Mouse (Mus musculus): Measurements from ENCODE around the gene Ulk3.

Ulk3 gene

DNA sequence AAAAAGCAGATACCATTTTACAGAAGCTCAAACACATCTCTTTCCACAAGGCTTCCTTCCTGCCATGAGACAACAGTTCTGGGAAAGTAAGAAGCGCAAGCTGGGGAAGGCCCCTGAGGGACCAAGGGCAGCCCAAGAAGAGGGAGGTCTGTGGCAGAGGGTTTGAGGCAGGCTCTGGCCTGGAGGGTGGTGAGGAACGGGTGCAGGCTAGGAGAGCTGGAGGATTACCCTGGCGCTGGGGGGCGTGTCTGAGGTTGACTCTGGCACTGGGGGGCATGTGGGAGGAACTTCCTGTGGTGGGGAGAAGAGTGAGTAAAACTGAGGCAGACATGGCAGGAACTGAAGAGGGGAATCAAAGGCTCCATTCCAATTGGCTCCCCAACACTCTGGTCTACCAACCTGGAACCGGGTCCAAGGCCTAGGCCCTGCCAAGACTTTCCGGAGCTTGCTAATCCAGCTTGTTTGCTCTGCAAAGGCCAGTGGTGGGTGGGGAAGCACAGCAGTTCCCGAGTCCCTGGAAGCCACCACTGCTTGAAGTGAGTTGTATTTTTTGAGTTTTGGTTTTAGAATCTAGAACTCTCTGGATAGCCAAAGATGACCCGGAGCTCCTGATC is 28.4 kb downstream of the Ulk3 start:
- DNase-seq (ENCODE audit: low spot score) = no peak

DNA sequence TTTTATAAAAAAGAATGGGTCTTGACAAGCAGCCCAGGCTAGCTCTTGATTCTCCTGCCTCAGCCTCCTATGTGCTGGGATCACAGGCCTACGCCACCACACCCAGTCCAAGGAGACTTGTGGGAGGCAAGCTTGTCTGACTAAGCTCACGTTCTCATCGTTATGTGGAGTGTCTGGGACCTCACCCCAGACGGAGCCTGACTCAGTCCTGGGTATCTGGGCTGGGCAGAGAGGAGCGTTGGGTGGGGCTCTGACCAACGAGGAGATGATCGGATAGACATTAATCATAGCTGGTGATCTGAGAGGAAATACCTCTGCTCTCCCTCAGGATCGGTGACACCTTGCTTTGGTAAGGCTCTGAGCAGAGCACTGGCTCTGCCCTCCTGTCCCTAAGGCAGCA is 29.6 kb downstream of the Ulk3 start:
- no peak for DNase-seq (ENCODE audit: low spot score)

DNA sequence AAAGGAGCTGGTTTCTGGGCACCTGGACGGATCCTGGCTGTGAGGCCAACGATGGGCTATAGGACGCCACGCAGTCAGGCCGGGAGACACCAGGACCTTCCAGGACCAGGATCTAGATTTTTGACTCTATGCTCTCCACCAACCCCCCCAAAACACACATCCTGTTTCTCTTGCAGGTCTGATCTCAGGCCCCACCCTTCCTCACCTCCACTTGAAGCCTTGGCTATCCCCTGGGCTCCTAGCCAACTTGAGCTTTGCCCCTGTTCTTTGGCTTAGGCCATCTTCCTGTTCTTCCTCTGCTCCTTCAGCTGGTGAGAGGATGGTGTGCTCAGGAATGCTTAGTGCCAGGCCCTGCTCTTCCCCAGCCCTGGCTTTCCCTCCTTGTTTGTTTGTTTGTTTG is 31.4 kb downstream of the Ulk3 start, which contains the start of gene Lman1l:
TSS of gene Lman1l (minus strand) at position 101 of the 400 bp plus-strand sequence.
- no peak for DNase-seq (ENCODE audit: low spot score)

DNA sequence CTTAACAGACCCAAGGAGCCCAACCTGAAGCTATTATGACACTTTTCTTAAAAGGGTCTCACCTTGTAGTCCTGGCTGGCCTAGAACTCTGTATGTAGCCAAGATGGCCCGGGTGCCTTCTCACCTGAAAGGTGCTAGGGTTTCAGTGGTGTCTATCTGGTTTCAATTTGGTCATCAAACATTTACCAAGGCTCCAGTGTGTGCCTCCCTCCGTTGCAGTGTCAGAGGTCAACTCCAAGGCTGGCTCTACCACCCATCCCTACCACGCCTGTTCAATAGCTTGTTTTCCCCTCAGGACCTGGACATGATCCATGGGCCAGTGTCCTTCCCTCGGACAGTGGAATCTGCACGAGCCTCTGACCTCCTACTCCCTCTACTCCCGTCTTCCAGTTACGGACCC is 35.0 kb downstream of the Ulk3 start:
- DNase-seq (ENCODE audit: low spot score) = no peak

DNA sequence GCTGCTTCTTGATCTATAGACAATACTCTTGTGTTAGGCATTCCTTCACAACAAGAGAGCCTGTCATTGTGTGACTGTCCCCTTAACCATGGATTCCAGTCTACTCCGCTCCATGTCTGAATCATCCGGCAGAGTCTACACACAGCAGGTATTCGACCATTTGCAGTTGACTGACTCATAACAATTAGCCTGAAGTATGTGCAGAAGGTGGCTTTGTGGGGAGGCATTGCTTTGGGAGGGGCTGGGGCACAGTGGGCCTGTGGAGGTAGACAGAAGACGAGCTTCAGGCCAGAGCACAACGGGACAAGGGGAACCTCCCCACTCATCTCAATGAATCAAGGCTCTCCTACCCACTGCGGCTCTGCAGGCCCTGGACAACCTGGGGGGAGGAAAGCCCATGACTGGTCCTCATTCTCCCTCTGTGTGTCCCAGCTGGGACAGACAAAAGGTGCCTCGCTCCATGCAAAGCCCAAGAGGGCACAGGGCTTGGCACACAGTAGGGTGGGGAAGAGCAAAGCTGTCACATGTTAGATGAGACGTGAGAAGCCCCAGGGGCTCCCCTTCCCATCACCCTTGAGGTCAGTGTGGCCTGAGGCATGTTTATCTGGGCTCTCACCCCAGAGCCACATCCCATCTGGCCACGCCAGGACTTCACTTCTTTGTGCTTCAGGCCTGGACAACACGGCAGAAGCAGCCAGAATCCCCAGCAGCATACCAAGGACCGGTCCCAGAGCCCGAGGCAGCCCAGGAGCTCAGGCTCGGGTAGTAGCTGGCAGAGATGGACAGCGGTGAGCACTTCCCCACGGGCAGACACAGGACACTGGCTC is 36.6 kb downstream of the Ulk3 start:
- peak; percentile 47 for DNase-seq (ENCODE audit: low spot score)

DNA sequence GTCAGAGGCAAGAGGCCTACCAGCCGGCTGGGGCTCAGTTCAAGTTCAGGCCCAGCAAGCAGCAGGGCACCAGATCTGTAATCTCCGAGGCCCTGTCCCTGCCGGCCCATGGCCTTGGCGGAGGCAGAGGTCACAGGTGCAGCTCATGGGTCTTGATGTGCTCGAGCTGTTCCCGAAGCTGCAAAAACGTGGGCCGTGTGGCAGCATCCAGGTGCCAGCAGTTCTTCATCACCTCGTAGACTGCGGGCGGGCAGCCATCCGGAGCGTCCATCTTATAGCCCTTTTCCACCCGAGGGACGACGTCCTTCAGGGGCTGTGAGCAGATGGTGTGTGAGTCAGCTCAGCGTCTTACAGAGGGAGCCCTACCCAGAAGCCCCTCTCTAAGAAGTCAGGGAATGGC is 37.9 kb downstream of the Ulk3 start:
- no peak for DNase-seq (ENCODE audit: low spot score)

DNA sequence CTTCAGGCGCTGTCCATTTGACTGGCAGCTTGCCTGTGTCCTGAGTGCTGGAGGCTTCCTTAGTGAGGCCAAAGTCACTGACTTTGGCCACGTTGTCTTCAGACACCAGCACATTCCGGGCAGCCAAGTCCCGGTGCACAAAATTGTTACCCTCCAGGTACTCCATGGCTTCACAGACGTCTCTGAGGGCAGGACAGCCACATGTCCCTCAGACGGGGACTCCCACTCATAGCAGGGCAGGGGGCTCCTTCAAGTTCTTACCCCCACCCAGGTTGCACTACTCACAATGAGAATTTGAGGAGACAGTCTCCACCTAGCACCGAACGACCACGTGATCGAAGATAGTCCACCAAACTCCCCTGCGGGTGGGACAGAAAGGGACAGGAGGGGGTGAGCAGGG is 38.6 kb downstream of the Ulk3 start:
- no peak for DNase-seq (ENCODE audit: low spot score)

DNA sequence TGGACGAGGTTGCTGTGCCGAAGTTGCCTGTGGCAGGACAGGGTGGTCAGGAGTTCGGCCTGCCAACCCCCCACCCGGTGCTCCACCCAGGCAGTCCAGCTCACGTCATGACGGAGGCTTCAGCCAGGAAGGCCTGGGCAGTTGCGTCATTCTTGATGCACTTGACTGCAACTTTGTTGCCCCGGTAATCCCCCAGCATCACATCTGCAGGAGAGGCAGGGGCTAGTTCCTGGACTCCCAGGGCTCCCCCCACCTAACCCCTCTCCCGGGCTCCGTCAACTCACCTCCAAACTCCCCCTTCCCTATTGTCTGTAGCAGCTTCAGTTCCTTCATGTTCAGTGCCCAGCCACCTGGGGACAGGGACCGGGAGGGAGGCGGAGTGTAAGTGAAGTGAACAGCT is 39.5 kb downstream of the Ulk3 start:
- DNase-seq (ENCODE audit: low spot score) = no peak

DNA sequence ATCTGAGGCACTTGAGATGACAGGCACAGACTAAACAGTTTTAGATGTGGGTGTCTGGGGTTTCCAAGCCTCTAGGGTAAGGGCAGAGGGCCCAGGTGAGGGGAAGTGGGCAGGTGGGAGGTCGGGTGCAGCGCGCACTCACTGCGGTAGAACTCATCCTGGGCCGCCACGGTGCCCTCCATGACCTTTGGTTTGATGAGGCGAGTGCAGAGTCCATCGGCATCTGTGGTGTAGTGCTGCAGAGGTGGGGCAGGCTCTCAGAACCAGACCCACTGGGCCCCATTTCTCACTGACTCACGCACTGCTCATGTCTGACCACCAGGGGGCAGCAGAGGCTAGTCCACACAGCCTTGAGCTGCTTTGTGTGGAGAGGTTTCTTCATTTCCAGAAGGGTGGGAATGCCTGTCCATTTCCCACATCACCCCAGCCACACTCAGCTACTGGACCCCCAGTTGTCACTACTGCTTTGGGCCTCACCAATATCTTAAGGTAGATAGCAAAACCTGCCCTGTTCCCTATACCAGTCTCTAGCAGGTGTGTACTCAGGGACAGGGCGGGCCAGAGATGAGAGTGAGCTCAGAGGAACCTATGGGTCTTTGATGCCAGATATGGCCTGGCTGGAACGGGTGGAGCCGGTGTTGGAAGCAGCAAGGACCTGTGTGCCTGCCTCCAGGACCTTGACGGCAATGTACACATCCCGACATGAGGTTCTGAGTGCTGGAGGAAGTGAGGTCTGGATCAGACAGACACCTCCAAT is 40.0 kb downstream of the Ulk3 start:
- peak; percentile 76 for DNase-seq (ENCODE audit: low spot score)

DNA sequence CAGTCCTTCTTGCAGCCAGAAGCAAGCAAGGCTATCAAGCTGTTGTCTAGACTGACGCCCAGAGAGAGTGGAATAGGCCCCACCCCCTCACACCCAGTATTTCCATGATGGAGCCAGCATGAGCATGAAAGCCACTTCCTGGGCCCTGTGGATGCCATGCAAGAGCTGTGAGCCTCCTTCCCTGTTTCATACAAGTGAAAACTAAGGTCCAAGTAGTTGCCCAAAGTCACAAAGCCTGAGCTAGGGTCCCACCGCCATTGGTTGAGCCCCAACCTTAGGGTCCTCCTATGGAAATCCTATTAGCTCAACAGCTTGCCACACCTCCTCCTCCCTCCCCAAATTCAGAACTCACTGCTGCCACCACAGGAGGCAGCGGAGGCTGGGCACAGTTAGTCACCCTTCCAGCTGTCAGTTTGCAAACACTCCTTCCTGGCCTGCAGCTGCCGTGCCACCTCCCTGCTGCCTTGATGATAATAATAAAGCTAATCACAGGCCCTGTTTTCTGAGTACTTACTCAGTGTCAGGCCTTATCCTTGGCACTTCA is 44.3 kb downstream of the Ulk3 start:
- DNase-seq (ENCODE audit: low spot score) = no peak

DNA sequence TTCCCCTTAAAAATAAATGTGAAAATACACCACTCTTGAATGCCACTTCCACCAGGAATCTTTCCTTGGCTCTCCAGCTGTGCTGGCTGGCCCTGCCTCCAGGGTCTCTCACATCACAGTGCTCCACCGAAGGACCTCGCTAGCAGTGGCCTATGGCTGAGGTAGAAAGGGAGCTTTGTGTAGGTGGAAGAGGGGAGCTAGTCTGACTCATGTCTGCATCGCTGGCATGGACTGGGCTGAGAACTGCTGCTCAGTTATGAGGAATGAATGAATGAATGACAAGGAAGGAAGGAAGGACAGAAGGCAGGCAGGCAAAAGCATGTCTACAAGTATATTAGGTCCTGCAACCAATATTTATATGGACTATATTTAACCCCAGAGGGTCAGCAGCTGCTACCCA is 48.0 kb downstream of the Ulk3 start:
- no peak for DNase-seq (ENCODE audit: low spot score)

DNA sequence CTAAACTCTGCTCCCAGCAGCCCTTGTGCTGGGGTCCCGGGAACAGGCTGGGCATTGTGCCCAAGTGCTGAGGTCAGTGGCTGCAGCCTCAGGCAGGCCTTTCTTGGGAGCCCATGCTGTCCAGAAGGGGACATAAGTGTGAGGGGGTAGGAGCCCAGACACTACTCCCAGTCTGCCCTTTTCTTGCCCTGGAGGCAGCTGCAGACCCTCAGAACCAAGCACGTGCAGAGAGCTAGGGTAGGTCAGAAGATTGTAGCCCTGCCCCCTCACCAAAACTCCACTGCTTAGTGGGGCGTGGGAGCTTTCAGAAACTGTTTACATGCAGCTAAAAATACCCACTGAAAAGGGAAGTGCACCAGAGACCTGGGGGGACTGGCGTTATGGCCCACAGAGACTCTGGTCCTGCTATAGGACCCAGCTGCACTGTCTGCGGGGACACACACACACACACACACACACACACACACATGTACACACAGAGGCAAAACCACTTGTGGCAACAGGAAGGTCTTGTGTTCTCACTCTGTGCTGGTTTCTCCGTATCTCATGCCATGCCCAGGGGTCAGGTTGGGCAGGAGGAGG is 48.6 kb downstream of the Ulk3 start:
- peak; percentile 48 for DNase-seq (ENCODE audit: low spot score)

DNA sequence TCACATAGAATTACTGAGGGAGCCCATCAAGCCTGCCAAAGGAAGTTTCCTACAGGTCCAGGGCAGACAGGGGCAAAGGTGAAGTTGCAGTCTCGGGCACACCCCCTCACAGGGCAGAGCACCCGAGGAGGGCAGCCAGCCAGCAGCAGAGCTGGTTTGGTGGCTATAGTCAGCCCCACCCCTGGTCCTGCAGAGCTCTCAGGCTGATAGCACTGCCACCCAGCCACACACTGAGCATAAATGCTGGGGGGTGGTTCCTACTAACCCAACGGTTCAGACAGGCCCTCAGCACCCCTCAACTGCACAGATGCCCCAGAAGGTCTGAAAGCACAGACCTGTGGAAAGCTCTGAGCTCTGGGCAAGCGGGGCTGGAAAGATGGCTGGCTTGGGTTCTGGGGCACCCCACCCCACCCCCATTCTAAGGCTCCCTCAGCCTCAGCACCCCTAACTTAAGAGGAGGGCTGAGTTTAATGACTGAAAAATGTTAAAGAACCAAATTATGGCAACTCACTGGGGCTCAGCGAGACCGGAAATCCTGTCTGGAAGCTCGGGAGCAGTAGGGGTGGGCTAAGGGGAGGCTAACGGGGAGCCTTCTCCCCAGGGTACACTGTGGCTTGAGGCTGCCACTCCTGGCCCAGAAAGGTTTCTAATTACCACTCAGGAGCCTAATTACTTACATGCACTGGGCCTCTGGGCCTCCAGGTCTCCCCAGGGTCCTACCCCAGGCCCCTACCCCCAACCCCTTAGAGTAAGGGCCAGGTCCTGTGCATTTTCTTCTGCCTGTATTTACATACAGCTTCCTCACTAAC is 49.6 kb downstream of the Ulk3 start:
- peak; percentile 55 for DNase-seq (ENCODE audit: low spot score)

DNA sequence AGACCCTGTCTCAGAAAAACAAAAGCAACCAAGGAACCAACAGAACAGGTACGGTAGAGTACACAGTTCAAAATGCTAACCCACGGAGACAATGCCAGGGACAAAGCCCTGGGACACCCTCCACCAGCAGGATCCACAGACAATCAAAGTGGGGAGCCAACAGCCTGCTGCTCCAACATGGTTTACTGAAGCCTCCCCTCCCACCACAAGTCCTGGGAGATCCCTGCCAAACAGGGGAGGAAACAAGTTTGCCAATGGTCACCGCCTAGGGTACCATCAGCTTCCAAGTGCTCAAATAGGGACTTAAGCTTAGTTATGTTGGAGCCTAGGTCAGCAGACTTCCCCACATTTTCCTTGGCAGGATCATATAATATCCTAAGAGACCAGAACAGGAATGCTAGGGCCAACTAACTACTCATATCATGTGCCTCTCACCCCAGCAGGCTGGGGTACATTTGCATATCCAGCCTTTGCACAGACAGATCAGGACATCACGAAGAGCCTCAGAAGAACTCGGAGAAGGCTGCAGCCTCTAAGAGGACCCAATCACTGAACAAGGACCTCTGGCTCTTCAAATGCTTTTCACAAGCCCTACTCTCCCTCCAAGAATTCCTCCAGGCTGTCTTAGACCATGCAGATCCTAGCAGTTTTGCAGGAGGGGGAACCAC is 50.5 kb downstream of the Ulk3 start:
- DNase-seq (ENCODE audit: low spot score) = no peak

DNA sequence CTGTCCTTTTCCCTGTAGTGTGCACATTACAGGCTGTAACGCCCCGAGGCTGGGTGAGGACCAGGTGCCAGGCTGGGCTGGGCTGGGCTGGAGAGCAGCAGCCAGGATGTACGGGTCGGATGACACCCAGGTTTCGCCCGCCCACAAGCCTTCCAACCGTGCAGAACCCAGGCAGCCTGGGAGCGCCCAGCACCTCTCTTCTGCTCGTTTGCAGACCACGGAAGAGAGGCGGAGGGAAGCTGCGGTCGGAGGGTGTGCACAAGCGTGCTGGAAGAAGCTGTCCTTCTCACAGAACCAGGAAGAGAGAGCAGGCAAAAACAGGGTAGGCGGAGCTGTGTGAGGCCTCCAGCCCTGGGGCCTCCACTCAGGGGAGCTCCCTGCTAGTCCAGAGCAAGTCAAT is 51.1 kb downstream of the Ulk3 start:
- DNase-seq (ENCODE audit: low spot score) = no peak

DNA sequence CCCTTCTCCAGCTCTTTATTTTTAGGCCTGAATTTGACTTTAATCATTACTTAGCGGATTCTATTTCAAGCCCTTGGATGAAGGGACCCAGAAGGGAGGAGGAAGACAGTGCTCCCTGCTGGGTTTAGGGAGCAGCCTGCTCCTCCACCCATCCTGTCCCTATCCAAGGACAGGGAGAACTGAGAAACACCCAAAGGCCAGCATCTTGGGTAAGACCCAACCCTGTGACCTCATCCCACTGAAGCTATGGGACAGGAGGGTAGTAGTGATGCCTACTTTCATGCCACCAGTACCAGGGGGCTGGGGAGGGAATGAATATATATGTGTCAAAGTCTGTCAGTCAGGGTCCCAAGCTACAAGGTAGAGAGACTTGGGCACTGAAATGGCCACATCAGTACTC is 51.8 kb downstream of the Ulk3 start:
- no peak for DNase-seq (ENCODE audit: low spot score)

DNA sequence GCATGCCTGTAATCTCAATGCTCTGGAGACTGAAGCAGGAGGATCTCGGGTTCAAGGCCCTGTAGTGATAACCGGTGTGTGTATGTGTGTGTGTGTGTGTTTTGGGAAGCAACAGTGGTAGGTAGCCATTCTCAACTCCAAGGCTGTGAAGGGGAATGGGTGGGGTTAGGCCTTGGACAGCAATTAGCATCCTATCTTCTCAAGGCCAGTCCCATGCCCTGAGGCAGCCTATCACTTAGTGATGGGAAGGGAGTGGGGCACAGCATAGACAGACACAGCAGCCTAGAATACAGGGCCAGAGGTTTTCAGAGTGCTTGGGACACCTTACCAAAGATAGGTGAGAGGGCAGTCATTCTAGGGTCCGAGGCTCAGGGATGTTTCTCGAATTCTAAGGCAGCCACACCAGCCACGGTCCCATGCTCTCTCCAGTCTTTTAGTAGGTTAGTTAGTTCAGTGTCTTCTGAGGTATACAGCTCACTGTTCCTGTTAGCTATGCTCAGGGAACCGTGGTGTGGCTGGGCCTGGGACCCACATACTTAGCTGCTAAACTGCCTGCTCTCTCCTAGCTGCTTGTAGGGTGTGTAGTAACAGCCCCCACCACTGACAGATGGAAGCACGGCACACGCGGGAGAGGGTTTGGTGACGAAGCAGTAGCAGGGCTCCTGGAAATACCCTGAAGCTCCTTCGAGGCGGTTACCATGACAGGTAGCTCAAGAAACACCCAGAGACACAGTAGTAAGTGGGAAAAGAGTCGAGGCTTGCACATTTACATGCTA is 52.7 kb downstream of the Ulk3 start:
- DNase-seq (ENCODE audit: low spot score) = no peak

DNA sequence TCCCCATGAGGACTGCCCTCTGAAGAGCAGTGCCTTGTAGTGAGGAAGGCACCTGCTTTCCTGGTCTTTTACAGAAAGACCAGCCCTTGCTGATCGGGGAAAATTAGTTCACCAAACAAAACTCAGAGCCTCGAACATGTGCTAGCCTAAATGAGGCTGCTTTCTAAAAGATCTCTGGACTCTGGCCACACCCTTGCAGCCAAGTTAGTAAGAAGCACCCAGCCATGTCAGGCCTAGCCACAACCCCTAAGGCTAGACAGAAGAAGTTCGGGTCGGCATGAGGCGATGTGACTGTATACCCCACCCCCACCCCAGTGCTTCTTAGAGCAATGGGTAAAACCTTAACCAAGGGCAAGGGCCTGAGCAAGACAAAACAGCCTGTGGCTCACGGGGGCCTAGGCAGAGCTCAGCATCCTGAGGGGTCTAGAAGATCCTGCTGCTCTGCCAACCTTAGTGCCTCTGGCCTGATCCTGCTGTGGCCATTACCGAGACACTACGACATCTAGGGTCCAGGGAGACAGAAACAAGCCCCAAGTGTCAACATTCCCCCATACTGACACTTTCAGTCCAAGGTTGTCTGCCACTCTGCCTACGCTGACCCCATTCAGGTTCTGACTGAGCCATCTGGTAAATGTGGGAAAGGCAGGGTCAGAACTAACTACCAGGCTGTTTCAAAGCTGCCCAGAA is 54.1 kb downstream of the Ulk3 start:
- DNase-seq (ENCODE audit: low spot score) = no peak

DNA sequence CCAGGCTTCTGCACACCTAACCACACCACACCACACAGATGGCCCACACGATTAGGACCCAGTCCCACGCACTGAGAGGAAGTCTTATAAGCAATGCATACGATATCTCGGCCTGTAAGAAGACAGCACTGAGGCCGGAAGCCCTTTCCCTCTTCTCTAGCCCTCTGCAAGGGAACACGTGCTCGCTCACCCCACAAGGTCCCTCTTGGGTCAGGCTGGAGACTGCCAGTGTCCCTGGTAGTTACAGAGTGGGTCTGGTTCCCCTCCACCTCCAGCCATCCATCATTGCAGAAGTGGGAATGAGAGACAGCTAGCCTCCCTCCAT is 54.6 kb downstream of the Ulk3 start:
- no peak for DNase-seq (ENCODE audit: low spot score)

DNA sequence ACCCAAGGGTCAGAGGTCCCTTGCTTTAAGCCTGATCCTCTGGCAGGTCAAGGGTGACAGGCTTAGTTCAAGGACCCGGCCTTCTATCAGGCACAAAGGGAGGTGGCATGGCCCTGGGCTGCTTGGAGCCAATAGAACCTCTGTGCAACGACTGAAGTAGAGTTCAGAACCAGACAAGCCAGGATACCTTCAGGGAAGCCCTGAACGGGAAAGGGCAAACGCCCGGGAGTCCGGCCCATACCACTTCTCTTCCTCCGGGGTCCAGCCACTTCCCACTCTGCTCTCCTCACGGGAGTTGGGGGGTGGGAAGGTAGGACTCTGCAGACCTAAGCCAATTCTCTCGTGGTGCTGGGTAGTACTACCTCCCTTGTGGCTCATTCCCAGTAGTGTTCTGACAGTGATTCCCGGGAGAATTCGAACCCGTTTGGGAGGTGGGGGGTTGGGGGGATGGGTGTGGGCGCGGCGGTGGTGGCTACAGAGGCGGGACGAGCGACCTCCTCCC is 55.2 kb downstream of the Ulk3 start:
- DNase-seq (ENCODE audit: low spot score) = peak; percentile 18

Measured in adipocyte (in vitro differentiated cells).